18 mouse cellular contexts compared by ENCODE assay signal in genomic region chr4:142514751-142515150, GRCm38 (mm10).
A peak's percentile ranks its signal among the peaks of the same experiment; 100 is the strongest.
DNase-seq lines count a peak whose midpoint lies in the region; ATAC-seq lines count a peak whose summit lies in the region.
"Had no signal": no experiment of that assay in that cellular context is flagged by ENCODE, and none has a peak within 500 bp of the region (broad histone marks: within the 10 kb centered on the region; RNA-seq: fewer than 3 reads in every experiment).

No protein-coding gene starts in this region.

- peaks cover 5% of the 10 kb centered on the region; the same call in 1 of the 2 replicates for H3K9me3 ChIP-seq in kidney, embryonic 16.5 days (ENCODE audit: low read length)
- H3K9me3 ChIP-seq: hindbrain, embryonic 13.5 days had no signal

- H3K36me3 ChIP-seq in kidney, embryonic 16.5 days (ENCODE audit: insufficient read depth, low read length), result no peaks in the 10 kb centered on the region
- H3K36me3 ChIP-seq: embryonic facial prominence, embryonic 13.5 days; forebrain, embryonic 12.5 days had no signal

- no peak for ATAC-seq in kidney, embryonic 16.5 days (ENCODE audit: low FRiP score, low TSS enrichment)
- no peak for ATAC-seq in activated CD4-positive, CD25-positive, alpha-beta regulatory T cell, adult 4 months
- ATAC-seq: forebrain, embryonic 16.5 days; hindbrain, postnatal 0 days had no signal

- peak; percentile 27 for DNase-seq in adrenal gland, postnatal 14 days
- no peak for DNase-seq in adrenal gland, postnatal 25 days
- peak; percentile 23 for DNase-seq in kidney, adult 18-20 months
- peak; percentile 31 to 48 for DNase-seq in kidney, adult 8-10 months
- peak; percentile 44 to 61 for DNase-seq in kidney, postnatal 25 days
- no peak for DNase-seq in right cerebral cortex, postnatal 4 days
- DNase-seq: adrenal gland, adult 2 months; cerebellum, adult 18-20 months; cerebellum, adult 9-11 months; cerebellum, postnatal 36 days; gastrocnemius, postnatal 14 days had no signal

- WGBS in kidney, embryonic 16.5 days, result 91% methylated on average over 4 of the region's 4 CpGs

- H3K4me1 ChIP-seq in kidney, embryonic 16.5 days (ENCODE audit: insufficient read depth, low read length), result no peaks in the 10 kb centered on the region

- no peak overlapping the region for H3K4me3 ChIP-seq in kidney, embryonic 16.5 days (ENCODE audit: low read length)
- H3K4me3 ChIP-seq: embryonic facial prominence, embryonic 13.5 days; forebrain, embryonic 12.5 days; hindbrain, embryonic 13.5 days had no signal

- no peak overlapping the region for H3K4me2 ChIP-seq in kidney, embryonic 16.5 days (replicated peaks; ENCODE audit: low read depth, low read length)
- H3K4me2 ChIP-seq: embryonic facial prominence, embryonic 13.5 days; forebrain, embryonic 12.5 days; hindbrain, embryonic 13.5 days had no signal

- H3K27me3 ChIP-seq in kidney, embryonic 16.5 days (ENCODE audit: insufficient read depth, low read length), result no peaks in the 10 kb centered on the region
- H3K27me3 ChIP-seq: embryonic facial prominence, embryonic 13.5 days; forebrain, embryonic 12.5 days; hindbrain, embryonic 13.5 days had no signal

- H3K27ac ChIP-seq in kidney, embryonic 16.5 days (ENCODE audit: low read length), result no peak overlapping the region
- H3K27ac ChIP-seq: embryonic facial prominence, embryonic 13.5 days; forebrain, embryonic 12.5 days; hindbrain, embryonic 13.5 days; hindbrain, postnatal 0 days had no signal

- H3K9ac ChIP-seq in kidney, embryonic 16.5 days (replicated peaks; ENCODE audit: low read length), result no peak overlapping the region
- H3K9ac ChIP-seq: embryonic facial prominence, embryonic 13.5 days; forebrain, embryonic 12.5 days; hindbrain, embryonic 13.5 days had no signal

Comparison
In these comparisons a context has a peak if more than half of its experiments do, and no peak if none do; other contexts are left out.
1. DNase-seq: peak in adrenal gland, postnatal 14 days (single experiment), kidney, adult 18-20 months (single experiment), kidney, adult 8-10 months (2 of 2) and kidney, postnatal 25 days (2 of 2); none in adrenal gland, postnatal 25 days (single experiment) and right cerebral cortex, postnatal 4 days (single experiment).